Mouse (Mus musculus): ENCODE results near the gene Tgfb1i1. TPM values are rescaled to one million over a fixed set of nuclear protein-coding genes. Genes with fewer than 3 reads are reported as not detected.

The Tgfb1i1 gene
- polyA plus RNA-seq, 1 experiment from 2014 or later = 50.9 TPM

GRCm38 (mm10) chr7:128297617-128298480, 51.2 kb downstream of the Tgfb1i1 start, which contains the start of gene BC017158:
Gene BC017158, minus strand, starts transcription at chr7:128298170.
- peaks cover 14% of the 10 kb centered on the region for H3K4me1 ChIP-seq
- 0 out of 2 replicates have a peak, but pooled peaks cover 3% of the 10 kb centered on the region for H3K27me3 ChIP-seq
- peak; percentile 64 for ATAC-seq (ENCODE audit: low FRiP score)
- no peaks in the 10 kb centered on the region for H3K9me3 ChIP-seq (replicated peaks)
- peaks cover 6% of the 10 kb centered on the region for H3K36me3 ChIP-seq
- peak within 1 kb of the TSS; percentile 80 for H3K4me3 ChIP-seq
- peak within 1 kb of the TSS; percentile 89 for H3K9ac ChIP-seq
- H3K27ac ChIP-seq = peak within 1 kb of the TSS; percentile 75; the same call in 1 of the 2 replicates
- 2% methylated on average over 47 of the region's 47 CpGs for WGBS
- H3K4me2 ChIP-seq (replicated peaks) = peak within 1 kb of the TSS; percentile 85

- Histone ChIP-seq H3K4me2 (replicated peaks) (peak overlapping the region; percentile 85), H3K27ac (no peak overlapping the region), H3K4me3 (peak overlapping the region; percentile 80), H3K27me3 (0 out of 2 replicates have a peak, but pooled peaks cover 3% of the 10 kb centered on the region), H3K4me1 (peaks cover 14% of the 10 kb centered on the region), H3K9me3 (replicated peaks) (no peaks in the 10 kb centered on the region), H3K9ac (peak overlapping the region; percentile 89; the same call in 1 of the 2 replicates), H3K36me3 (peaks cover 6% of the 10 kb centered on the region)
- ATAC-seq (ENCODE audit: low FRiP score) = no peak
- 85% methylated on average over 8 of the region's 8 CpGs for WGBS
Observed at GRCm38 (mm10) chr7:128298481-128299342, 52.1 kb downstream of the Tgfb1i1 start.

GRCm38 (mm10) chr7:128300952-128301351, 54.3 kb downstream of the Tgfb1i1 start:
- 76% methylated on average over 3 of the region's 3 CpGs for WGBS
- no peak overlapping the region for H3K4me2 ChIP-seq (replicated peaks)
- H3K27ac ChIP-seq = no peak overlapping the region
- no peak overlapping the region for H3K9ac ChIP-seq
- ATAC-seq (ENCODE audit: low FRiP score) = no peak
- no peaks in the 10 kb centered on the region for H3K36me3 ChIP-seq
- no peaks in the 10 kb centered on the region for H3K9me3 ChIP-seq (replicated peaks)
- 0 out of 2 replicates have a peak, but pooled peaks cover 3% of the 10 kb centered on the region for H3K27me3 ChIP-seq
- H3K4me1 ChIP-seq = peaks cover 14% of the 10 kb centered on the region
- H3K4me3 ChIP-seq = no peak overlapping the region

- 86% methylated on average over 3 of the region's 3 CpGs for WGBS
Observed at GRCm38 (mm10) chr7:128302151-128302550, 55.5 kb downstream of the Tgfb1i1 start.

GRCm38 (mm10) chr7:128304198-128304597, 57.6 kb downstream of the Tgfb1i1 start:
- no peak for ATAC-seq (ENCODE audit: low FRiP score)
- no peak overlapping the region for H3K27ac ChIP-seq

More at GRCm38 (mm10) chr7:128302151-128302550, 55.5 kb downstream of the Tgfb1i1 start:
- Histone ChIP-seq H3K4me3 (no peak overlapping the region), H3K36me3 (no peaks in the 10 kb centered on the region), H3K4me2 (replicated peaks) (no peak overlapping the region), H3K9ac (no peak overlapping the region), H3K4me1 (peaks cover 10% of the 10 kb centered on the region), H3K27ac (no peak overlapping the region), H3K9me3 (replicated peaks) (no peaks in the 10 kb centered on the region), H3K27me3 (0 out of 2 replicates have a peak, but pooled peaks cover 3% of the 10 kb centered on the region)
- no peak for ATAC-seq (ENCODE audit: low FRiP score)

GRCm38 (mm10) chr7:128304907-128305306, 58.3 kb downstream of the Tgfb1i1 start:
- WGBS = 11% methylated on average over 5 of the region's 5 CpGs
- no peak overlapping the region for H3K27ac ChIP-seq
- 0 out of 2 replicates have a peak, but pooled peaks cover 3% of the 10 kb centered on the region for H3K27me3 ChIP-seq
- no peaks in the 10 kb centered on the region for H3K4me1 ChIP-seq
- H3K9me3 ChIP-seq (replicated peaks) = no peaks in the 10 kb centered on the region
- ATAC-seq (ENCODE audit: low FRiP score) = no peak
- no peaks in the 10 kb centered on the region for H3K36me3 ChIP-seq
- no peak overlapping the region for H3K4me3 ChIP-seq
- H3K9ac ChIP-seq = no peak overlapping the region
- H3K4me2 ChIP-seq (replicated peaks) = no peak overlapping the region

More at GRCm38 (mm10) chr7:128304198-128304597, 57.6 kb downstream of the Tgfb1i1 start:
- 76% methylated on average over 6 of the region's 6 CpGs for WGBS
- Histone ChIP-seq H3K4me1 (no peaks in the 10 kb centered on the region), H3K9me3 (replicated peaks) (no peaks in the 10 kb centered on the region), H3K27me3 (0 out of 2 replicates have a peak, but pooled peaks cover 3% of the 10 kb centered on the region), H3K4me3 (no peak overlapping the region), H3K4me2 (replicated peaks) (no peak overlapping the region), H3K36me3 (no peaks in the 10 kb centered on the region), H3K9ac (no peak overlapping the region)

Small RNA genes within 50 kb of the gene (microRNA-seq; reads per million reads assigned to microRNA genes)
- gene Mir3103 = 0.81 reads per million

Other genes starting within 250 kb of the Tgfb1i1 start
- 0.15 and 0.59 TPM in 2 replicates for gene Trim72, start 242.9 kb upstream of the Tgfb1i1 start, polyA plus RNA-seq (2016; fragmentation: Nextera tagmentation; extraction: Ambion mirVana)
- 0.83 and 0.97 TPM in 2 replicates for gene Itgam, start 184.2 kb upstream of the Tgfb1i1 start, polyA plus RNA-seq (2016; fragmentation: Nextera tagmentation; extraction: Ambion mirVana)
- gene Gm49368, start 184.1 kb upstream of the Tgfb1i1 start, polyA plus RNA-seq (2016; fragmentation: Nextera tagmentation; extraction: Ambion mirVana) = not detected in 2 replicates
- gene Itgax, start 117.3 kb upstream of the Tgfb1i1 start, polyA plus RNA-seq (2016; fragmentation: Nextera tagmentation; extraction: Ambion mirVana) = 0.08 TPM in 1 of 2 replicates, not detected in the other
- gene Itgad, start 92.4 kb upstream of the Tgfb1i1 start, polyA plus RNA-seq (2016; fragmentation: Nextera tagmentation; extraction: Ambion mirVana) = not detected in 2 replicates
- 1.3 and 4.1 TPM in 2 replicates for gene Cox6a2, start 40.4 kb upstream of the Tgfb1i1 start, polyA plus RNA-seq (2016; fragmentation: Nextera tagmentation; extraction: Ambion mirVana)
- 16.4 and 17.4 TPM in 2 replicates for gene Armc5, start 9.5 kb upstream of the Tgfb1i1 start, polyA plus RNA-seq (2016; fragmentation: Nextera tagmentation; extraction: Ambion mirVana)
- gene 9130023H24Rik, start 8.8 kb upstream of the Tgfb1i1 start, polyA plus RNA-seq (2016; fragmentation: Nextera tagmentation; extraction: Ambion mirVana) = 13.8 and 14.1 TPM in 2 replicates
- not detected in 2 replicates for gene Slc5a2, start 18.8 kb downstream of the Tgfb1i1 start, polyA plus RNA-seq (2016; fragmentation: Nextera tagmentation; extraction: Ambion mirVana)
- 21.7 and 27.4 TPM in 2 replicates for gene BC017158, start 51.4 kb downstream of the Tgfb1i1 start, polyA plus RNA-seq (2016; fragmentation: Nextera tagmentation; extraction: Ambion mirVana)
- 13.5 and 16.7 TPM in 2 replicates for gene Rgs10, start 171.9 kb downstream of the Tgfb1i1 start, polyA plus RNA-seq (2016; fragmentation: Nextera tagmentation; extraction: Ambion mirVana)
- 35.3 and 38.3 TPM in 2 replicates for gene Tial1, start 214.9 kb downstream of the Tgfb1i1 start, polyA plus RNA-seq (2016; fragmentation: Nextera tagmentation; extraction: Ambion mirVana)